Mouse (Mus musculus): Measurements from ENCODE around the gene Kcnrg.

Gene Kcnrg

GRCm38 (mm10) chr14:61645547-61645946, 38.3 kb downstream of the Kcnrg start:
- DNase-seq (ENCODE audit: low spot score in 2 of 2): no peak

- DNase-seq (ENCODE audit: low spot score in 2 of 2): peak; percentile 71 to 73
These were observed 40.1 kb downstream of the Kcnrg start for GRCm38 (mm10) chr14:61647182-61647880.

- DNase-seq (ENCODE audit: low spot score in 2 of 2): peak in 1 of 2 experiments; percentile 79
These were observed 40.8 kb downstream of the Kcnrg start for GRCm38 (mm10) chr14:61647881-61648684.

GRCm38 (mm10) chr14:61648685-61649504, 41.6 kb downstream of the Kcnrg start:
- peak; percentile 90 to 98 for DNase-seq (ENCODE audit: low spot score in 2 of 2)

- peak in 1 of 2 experiments; percentile 55 for DNase-seq (ENCODE audit: low spot score in 2 of 2)
These were observed 43.2 kb downstream of the Kcnrg start for GRCm38 (mm10) chr14:61650291-61650960.

- no peak for DNase-seq (ENCODE audit: low spot score in 2 of 2)
These were observed 49.2 kb downstream of the Kcnrg start for GRCm38 (mm10) chr14:61656469-61656868.

- DNase-seq (ENCODE audit: low spot score in 2 of 2): no peak
These were observed 54.2 kb downstream of the Kcnrg start for GRCm38 (mm10) chr14:61661496-61661895.

- DNase-seq (ENCODE audit: low spot score in 2 of 2): no peak
These were observed 55.0 kb downstream of the Kcnrg start for GRCm38 (mm10) chr14:61662307-61662706.
